Mouse (Mus musculus) kidney, postnatal 0 days (tissue): ENCODE measurements around the gene Dhx36. TPM values are rescaled to one million over a fixed set of nuclear protein-coding genes. Genes with fewer than 3 reads are reported as not detected.

Source experiments
- ATAC-seq: fragments of 200-750 bp; cut with Nextera tagmentation; replicated peaks from 2 replicates; pipeline ENCODE4 v1.8.0; 2017; ENCODE audit warnings: low read depth, moderate number of reproducible peaks, moderate TSS enrichment, moderate library complexity; ENCODE audit not compliant: low FRiP score
- DNase-seq: peaks from one replicate; pipeline ENCODE4 v3.0.0-alpha.2; 2016; ENCODE audit warnings: low spot score
- H3K27ac ChIP-seq: fragments of 300-500 bp; sonication (generic); 2 replicates; pipeline ENCODE4 v1.5.1; 2014; ENCODE audit warnings: mild to moderate bottlenecking
- H3K27me3 ChIP-seq: fragments of 300-500 bp; sonication (generic); 2 replicates; pipeline ENCODE4 v1.6.1; 2014; ENCODE audit warnings: low read length, mixed read lengths; ENCODE audit not compliant: insufficient read depth
- H3K36me3 ChIP-seq: fragments of 300-500 bp; sonication (generic); 2 replicates; pipeline ENCODE4 v1.6.1; 2014; ENCODE audit warnings: low read length, mixed read lengths; ENCODE audit not compliant: insufficient read depth
- H3K4me1 ChIP-seq: fragments of 300-500 bp; sonication (generic); replicated peaks from 2 replicates; pipeline ENCODE4 v1.6.1; 2014; ENCODE audit warnings: antibody characterized with exemption, low read length, mixed read lengths; ENCODE audit not compliant: insufficient read depth
- H3K4me2 ChIP-seq: fragments of 300-500 bp; sonication (generic); 2 replicates; pipeline ENCODE4 v1.6.1; 2014; ENCODE audit warnings: mild to moderate bottlenecking, low read length, moderate library complexity, mixed read lengths
- H3K4me3 ChIP-seq: fragments of 300-500 bp; sonication (generic); replicated peaks from 2 replicates; pipeline ENCODE4 v1.5.1; 2014; ENCODE audit warnings: low read depth, low read length
- H3K9ac ChIP-seq: fragments of 300-500 bp; sonication (generic); 2 replicates; pipeline ENCODE4 v1.6.1; 2014; ENCODE audit warnings: low read depth, low read length
- H3K9me3 ChIP-seq: fragments of 300-500 bp; sonication (generic); replicated peaks from 2 replicates; pipeline ENCODE4 v1.6.1; 2016; ENCODE audit warnings: low read length, inconsistent platforms, mixed read lengths
- CTCF ChIP-seq: IDR thresholded peaks from 2 replicates; pipeline ENCODE4 v1.5.1; 2016; ENCODE audit warnings: antibody characterized with exemption, low read depth, mild to moderate bottlenecking, moderate library complexity
- WGBS: fragments of 180-500 bp; shearing (Covaris S2); extraction: QIAGEN DNeasy Blood & Tissue Kit; methylation state at CpG from one replicate; pipeline ENCODE4 v1.1.7; 2014; 5-methylcytosine and 5-hydroxymethylcytosine counted together
- polyA plus RNA-seq: library from polyadenylated mRNA; unstranded; fragments of >200 nt; fragmentation: Nextera tagmentation; extraction: Ambion mirVana; gene quantifications from 2 replicates; pipeline ENCODE4 v1.2.1, GENCODE M21; 2015

Dhx36 gene
- polyA plus RNA-seq, 1 experiment from 2014 or later: 25.0 TPM

DNA sequence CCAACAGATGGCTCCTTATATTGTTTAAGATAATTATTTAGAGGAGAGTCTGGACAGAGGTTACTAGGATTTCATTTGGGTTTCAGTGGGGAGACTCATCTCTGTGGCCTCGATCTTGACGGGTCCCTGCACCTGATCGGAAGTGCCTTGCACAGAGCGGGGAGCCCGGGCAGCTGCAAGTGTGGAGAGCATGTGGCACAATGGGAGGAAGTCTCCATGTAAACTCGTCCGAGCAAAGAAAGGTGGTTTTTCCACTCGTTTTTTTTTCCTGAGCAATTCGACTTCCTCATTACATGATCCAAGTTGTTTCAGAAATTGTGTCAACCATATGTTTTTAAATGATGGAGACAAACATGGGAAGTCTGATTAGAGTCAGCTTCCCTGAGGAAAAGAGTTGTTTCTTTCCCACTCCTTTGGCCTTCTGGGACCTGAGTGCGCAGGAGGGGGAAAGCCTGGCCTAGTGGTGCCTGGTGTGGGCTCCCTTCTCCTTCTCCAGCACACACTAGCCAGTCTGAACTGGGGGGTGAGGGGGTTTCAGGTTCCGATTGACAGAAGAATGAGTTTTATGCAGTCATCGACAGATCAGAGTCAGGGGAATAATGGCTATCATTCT, 63.1 kb downstream of the Dhx36 start:
- no peak for TF ChIP-seq CTCF
- DNase-seq (no peak), ATAC-seq (no peak)
- Histone ChIP-seq H3K4me2 (no peak overlapping the region), H3K27ac (0 out of 2 replicates have a peak overlapping the region, but pooled peaks have one; percentile 19), H3K36me3 (no peaks in the 10 kb centered on the region), H3K9ac (no peak overlapping the region), H3K4me3 (no peak overlapping the region), H3K9me3 (no peaks in the 10 kb centered on the region), H3K4me1 (no peaks in the 10 kb centered on the region), H3K27me3 (no peaks in the 10 kb centered on the region)
- 67% methylated on average over 12 of the region's 12 CpGs for WGBS

DNA sequence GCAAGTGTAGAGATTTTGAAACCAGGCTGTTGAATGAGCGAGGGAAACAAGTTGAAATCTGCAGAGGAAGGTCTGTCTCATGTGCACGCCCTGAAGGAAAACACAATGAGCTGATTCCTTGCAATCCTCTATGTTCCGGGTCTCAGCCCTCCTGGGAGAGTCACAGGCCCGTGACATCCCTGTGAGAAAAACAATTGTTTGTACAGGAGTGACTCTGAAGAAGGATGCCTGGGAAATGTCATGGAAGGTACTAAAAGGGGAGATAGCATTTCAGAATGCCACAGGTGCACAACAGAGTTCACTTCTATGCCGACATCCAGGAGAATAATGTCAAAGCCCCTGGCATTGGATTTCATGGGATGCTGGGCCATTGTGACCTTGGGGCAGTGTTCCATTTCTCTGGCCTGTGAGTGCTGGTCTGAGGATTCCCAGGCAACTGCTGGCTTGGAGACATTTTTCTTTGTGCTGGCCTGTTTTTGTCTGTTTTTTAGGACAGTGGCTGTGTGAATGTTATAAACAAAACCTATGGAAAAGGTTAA, 66.3 kb downstream of the Dhx36 start:
- H3K4me3 ChIP-seq: no peak overlapping the region
- H3K9me3 ChIP-seq: no peaks in the 10 kb centered on the region
- H3K4me2 ChIP-seq: no peak overlapping the region
- H3K27me3 ChIP-seq: no peaks in the 10 kb centered on the region
- ATAC-seq (peak; percentile 73), DNase-seq (peak; percentile 78)
- 0 out of 2 replicates have a peak, but pooled peaks cover 3% of the 10 kb centered on the region for H3K36me3 ChIP-seq
- no peak overlapping the region for H3K9ac ChIP-seq
- no peaks in the 10 kb centered on the region for H3K4me1 ChIP-seq
- TF ChIP-seq CTCF: no peak
- H3K27ac ChIP-seq: 0 out of 2 replicates have a peak overlapping the region, but pooled peaks have one; percentile 10
- 25% methylated on average over 5 of the region's 5 CpGs for WGBS

DNA sequence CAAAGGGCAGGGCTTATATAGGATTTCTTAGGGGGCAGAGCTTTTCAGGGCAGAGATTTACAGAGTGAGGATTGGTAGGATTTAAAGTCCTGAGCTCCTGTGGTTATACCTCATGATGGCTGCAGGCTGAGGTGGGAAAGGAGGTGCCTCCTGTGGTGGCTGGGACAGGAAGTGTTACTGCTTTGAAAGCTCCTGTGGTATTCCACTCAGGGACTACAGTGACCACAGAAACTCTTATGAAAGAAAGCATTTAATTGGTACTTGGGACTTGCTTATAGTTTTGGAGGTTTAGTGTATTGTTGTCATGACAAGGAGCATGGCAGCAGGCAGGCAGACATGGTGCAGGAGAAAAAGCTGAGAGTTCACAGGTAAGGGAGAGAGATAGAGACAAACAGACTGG, 70.9 kb downstream of the Dhx36 start:
- H3K27me3 ChIP-seq: no peaks in the 10 kb centered on the region
- no peak for ATAC-seq
- no peak overlapping the region for H3K9ac ChIP-seq
- no peak for DNase-seq
- no peaks in the 10 kb centered on the region for H3K9me3 ChIP-seq
- no peak overlapping the region for H3K4me3 ChIP-seq
- H3K27ac ChIP-seq: no peak overlapping the region
- no peak overlapping the region for H3K4me2 ChIP-seq
- H3K4me1 ChIP-seq: no peaks in the 10 kb centered on the region
- TF ChIP-seq CTCF: no peak
- 0 out of 2 replicates have a peak, but pooled peaks cover 3% of the 10 kb centered on the region for H3K36me3 ChIP-seq

DNA sequence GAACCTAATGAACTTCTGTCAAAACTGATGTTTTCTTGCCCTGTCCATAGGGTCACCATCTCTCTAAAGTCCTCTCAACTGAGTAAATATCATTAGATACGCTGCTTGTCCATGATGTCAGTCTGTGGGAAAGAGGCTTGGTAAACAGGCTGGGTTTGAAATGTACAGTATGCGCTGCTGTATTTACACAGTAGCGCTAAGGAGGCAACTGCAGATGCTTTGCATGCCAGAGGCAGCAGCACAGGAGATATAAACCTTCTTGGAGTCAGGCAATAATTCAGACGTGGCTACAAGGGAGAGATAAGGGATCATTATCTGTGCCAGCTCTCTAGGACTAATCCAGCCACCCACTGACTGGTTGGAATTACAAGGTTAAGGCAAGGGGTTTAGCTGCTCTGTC, 73.1 kb downstream of the Dhx36 start:
- Histone ChIP-seq H3K4me1 (no peaks in the 10 kb centered on the region), H3K27ac (no peak overlapping the region), H3K9me3 (no peaks in the 10 kb centered on the region), H3K36me3 (0 out of 2 replicates have a peak, but pooled peaks cover 3% of the 10 kb centered on the region), H3K27me3 (no peaks in the 10 kb centered on the region), H3K9ac (no peak overlapping the region), H3K4me2 (no peak overlapping the region), H3K4me3 (no peak overlapping the region)
- no peak for ATAC-seq
- no peak for DNase-seq
- TF ChIP-seq CTCF: no peak
- 50% methylated on average over 4 of the region's 4 CpGs for WGBS

DNA sequence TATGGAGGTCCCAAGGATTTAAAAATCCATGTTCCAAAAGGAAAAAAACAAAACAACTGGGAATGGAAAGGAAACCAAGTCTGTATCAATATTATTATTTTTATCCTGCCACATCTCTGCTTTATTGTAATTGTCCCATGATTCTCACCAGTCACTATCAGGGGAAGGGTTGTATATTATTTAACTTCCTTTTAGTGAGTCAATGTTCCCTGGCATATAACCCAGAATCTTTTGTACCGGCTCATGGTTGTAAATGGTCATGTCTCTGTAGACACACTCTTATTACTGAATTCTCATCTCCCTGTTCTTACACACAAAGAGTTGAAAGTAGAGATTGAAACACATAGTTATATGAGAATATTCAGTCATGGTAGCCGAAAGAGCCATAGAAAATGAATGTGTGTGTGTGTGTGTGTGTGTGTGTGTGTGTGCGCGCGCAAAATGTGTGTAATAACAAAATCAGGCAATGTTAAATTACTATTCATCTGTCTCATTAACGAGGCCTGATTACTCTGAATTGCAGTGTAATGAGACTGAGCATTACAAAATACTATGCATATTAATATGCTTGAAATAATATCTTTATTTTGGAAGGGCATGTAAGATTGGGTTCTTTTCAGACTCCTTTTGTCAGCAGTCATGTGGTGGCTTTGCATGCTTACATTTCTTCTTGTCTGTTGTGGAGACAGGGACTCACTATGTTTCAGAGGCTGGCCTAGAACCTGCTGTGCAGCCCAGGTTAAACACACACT, 88.2 kb downstream of the Dhx36 start:
- Histone ChIP-seq H3K27ac (no peak overlapping the region), H3K4me3 (no peak overlapping the region), H3K9ac (no peak overlapping the region), H3K36me3 (peaks cover 4% of the 10 kb centered on the region; the same call in 1 of the 2 replicates), H3K4me1 (no peaks in the 10 kb centered on the region), H3K27me3 (no peaks in the 10 kb centered on the region), H3K4me2 (no peak overlapping the region), H3K9me3 (no peaks in the 10 kb centered on the region)
- TF ChIP-seq CTCF: no peak
- 93% methylated on average over 6 of the region's 6 CpGs for WGBS
- ATAC-seq (no peak), DNase-seq (no peak)

Other genes with a start within 250 kb of the Dhx36 start
- 7.8 and 8.8 TPM in 2 replicates for gene Arhgef26, start 168.7 kb downstream of the Dhx36 start, polyA plus RNA-seq
- gene Gpr149, start 98.1 kb upstream of the Dhx36 start, polyA plus RNA-seq: not detected in 2 replicates